Mouse (Mus musculus): ENCODE measurements at regions not wholly inside any gene's neighbourhood (a gene's known extent, or its start where the extent isn't known, plus 50 kb on each side); places are given as distances from the start of the nearest gene placed in this dataset.

DNA sequence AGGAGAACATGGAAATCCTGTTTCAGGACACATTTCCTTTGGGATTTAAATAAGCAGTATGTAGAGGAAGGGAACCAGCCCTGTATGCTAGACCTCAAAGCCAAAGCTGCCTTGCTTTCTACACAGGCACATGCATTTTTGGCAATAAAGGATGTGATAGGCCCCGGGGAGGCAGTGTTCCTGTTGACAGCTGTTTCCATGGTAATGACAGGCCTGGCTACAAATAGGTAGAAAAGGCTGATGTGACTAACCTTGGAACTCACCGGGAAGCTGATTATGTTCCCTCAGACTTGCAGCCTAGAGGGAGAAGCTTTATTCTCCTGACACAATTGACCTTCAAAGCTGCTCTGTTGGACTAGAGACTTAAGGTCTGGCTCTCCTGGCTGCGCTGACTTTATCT lies 101.6 kb upstream of the Ywhaq start:
- TF ChIP-seq CTCF (IDR thresholded peaks at IDR 0.05; ENCODE audit: low read depth, low read length) (no peak), POLR2A (IDR thresholded peaks at IDR 0.05; ENCODE audit: extremely low read depth, insufficient read depth, low read length) (no peak)
